Comparison of ENCODE assay signal across 18 mouse cellular contexts in genomic region chr11:96639805-96640204, GRCm38 (mm10).
"Had no signal": no experiment of that assay in that cellular context is flagged by ENCODE, and none has a peak within 500 bp of the region (broad histone marks: within the 10 kb centered on the region; RNA-seq: fewer than 3 reads in every experiment).

No protein-coding gene starts in this region.

- H3K9ac ChIP-seq: limb, embryonic 13.5 days; liver, embryonic 15.5 days; lung, embryonic 14.5 days; neural tube, embryonic 12.5 days had no signal

- H3K4me3 ChIP-seq: limb, embryonic 13.5 days; liver, embryonic 15.5 days; midbrain, embryonic 10.5 days; myocyte; neural tube, embryonic 12.5 days had no signal

- H3K9me3 ChIP-seq: limb, embryonic 13.5 days; liver, embryonic 15.5 days; midbrain, embryonic 10.5 days; neural tube, embryonic 12.5 days had no signal

- H3K27ac ChIP-seq: kidney, postnatal 0 days; limb, embryonic 13.5 days; liver, embryonic 15.5 days; midbrain, embryonic 10.5 days; neural tube, embryonic 12.5 days had no signal

- H3K4me2 ChIP-seq: limb, embryonic 13.5 days; liver, embryonic 15.5 days; lung, embryonic 14.5 days; neural tube, embryonic 12.5 days had no signal

- ATAC-seq: hindbrain, embryonic 16.5 days; inflammation-experienced regulatory T-cells, adult 6 months had no signal

- H3K27me3 ChIP-seq: liver, embryonic 15.5 days had no signal

- H3K36me3 ChIP-seq: limb, embryonic 13.5 days; liver, embryonic 15.5 days; midbrain, embryonic 10.5 days; neural tube, embryonic 12.5 days had no signal

- DNase-seq: left cerebral cortex, postnatal 4 days; lung, embryonic 14.5 days; lung, postnatal 10 days; lung, postnatal 4 days; midbrain, embryonic 14.5 days; retina, postnatal 1 day; right cerebral cortex, postnatal 4 days; spleen, adult 18-20 months; thymus, adult 18-20 months; thymus, postnatal 14 days had no signal
